Mouse (Mus musculus) lung, postnatal 0 days (tissue): Measurements from ENCODE around the gene Wnt5b. TPM values are rescaled to one million over a fixed set of nuclear protein-coding genes. Genes with fewer than 3 reads are reported as not detected.
A peak's percentile ranks its signal among the peaks of the same experiment; 100 is the strongest.

Source experiments
- ATAC-seq: fragments of 200-750 bp; cut with Nextera tagmentation; 2 replicates; pipeline ENCODE4 v1.8.0; 2017; ENCODE audit warnings: moderate library complexity
- DNase-seq: peaks from one replicate; pipeline ENCODE4 v3.0.0-alpha.2; 2016; ENCODE audit warnings: low spot score
- H3K27ac ChIP-seq: fragments of 300-500 bp; sonication (generic); 2 replicates; pipeline ENCODE4 v1.5.1; 2014; ENCODE audit warnings: antibody characterized with exemption, mild to moderate bottlenecking, low read length, mixed read lengths
- H3K27me3 ChIP-seq: fragments of 300-500 bp; sonication (generic); replicated peaks from 2 replicates; pipeline ENCODE4 v1.6.1; 2014; ENCODE audit warnings: low read length, mixed read lengths; ENCODE audit not compliant: insufficient read depth
- H3K36me3 ChIP-seq: fragments of 300-500 bp; sonication (generic); 2 replicates; pipeline ENCODE4 v1.6.1; 2014; ENCODE audit warnings: low read length, mixed read lengths; ENCODE audit not compliant: insufficient read depth
- H3K4me1 ChIP-seq: fragments of 300-500 bp; sonication (generic); 2 replicates; pipeline ENCODE4 v1.6.1; 2014; ENCODE audit warnings: antibody characterized with exemption, low read depth, low read length, mixed read lengths; ENCODE audit not compliant: insufficient read depth
- H3K4me2 ChIP-seq: fragments of 300-500 bp; sonication (generic); replicated peaks from 2 replicates; pipeline ENCODE4 v1.6.1; 2014; ENCODE audit warnings: low read depth, mild to moderate bottlenecking, low read length, moderate library complexity, mixed read lengths
- H3K4me3 ChIP-seq: fragments of 300-500 bp; sonication (generic); 2 replicates; pipeline ENCODE4 v1.5.1; 2014; ENCODE audit warnings: low read depth, low read length
- H3K9ac ChIP-seq: fragments of 300-500 bp; sonication (generic); replicated peaks from 2 replicates; pipeline ENCODE4 v1.6.1; 2014; ENCODE audit warnings: low read depth, mild to moderate bottlenecking
- H3K9me3 ChIP-seq: fragments of 300-500 bp; sonication (generic); 2 replicates; pipeline ENCODE4 v1.6.1; 2016; ENCODE audit warnings: low read length, mixed read lengths
- CTCF ChIP-seq: IDR thresholded peaks from 2 replicates; pipeline ENCODE4 v1.5.1; 2016; ENCODE audit warnings: antibody characterized with exemption, mild to moderate bottlenecking
- EP300 ChIP-seq: IDR thresholded peaks from 2 replicates; pipeline ENCODE4 v1.6.1; 2016; ENCODE audit warnings: antibody characterized with exemption, mild to moderate bottlenecking, control low read depth
- WGBS: fragments of 180-500 bp; shearing (Covaris S2); extraction: QIAGEN DNeasy Blood & Tissue Kit; methylation state at CpG from one replicate; pipeline ENCODE4 v1.1.7; 2014; 5-methylcytosine and 5-hydroxymethylcytosine counted together
- polyA plus RNA-seq: library from polyadenylated mRNA; unstranded; fragments of >200 nt; fragmentation: Nextera tagmentation; extraction: Ambion mirVana; gene quantifications from 2 replicates; pipeline ENCODE4 v1.2.1, GENCODE M21; 2015

Wnt5b gene
- polyA plus RNA-seq, 1 experiment from 2014 or later, result 6.6 TPM

DNA sequence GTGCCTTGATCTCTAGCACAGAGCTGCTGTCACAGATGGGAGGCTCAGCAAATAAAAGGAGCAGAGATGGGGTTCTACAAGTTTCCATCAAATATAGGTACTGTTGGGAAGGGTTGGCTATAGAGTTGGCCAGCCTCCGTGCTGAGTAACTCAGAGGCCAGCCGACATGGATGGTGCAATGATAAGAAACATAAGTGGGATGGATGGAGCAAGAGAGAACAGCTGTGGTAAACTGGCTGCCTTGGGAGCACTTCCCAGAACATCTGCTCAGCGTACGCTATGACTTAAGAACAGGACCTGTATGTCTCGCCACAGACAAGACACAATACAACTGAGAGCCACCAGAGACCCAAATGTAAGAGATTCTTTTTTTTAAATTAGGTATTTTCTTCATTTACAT, 39.0 kb upstream of the Wnt5b start:
- Histone ChIP-seq H3K4me2 (no peak overlapping the region), H3K4me3 (no peak overlapping the region), H3K9me3 (no peaks in the 10 kb centered on the region), H3K36me3 (no peaks in the 10 kb centered on the region), H3K4me1 (no peaks in the 10 kb centered on the region; the same call in 1 of the 2 replicates), H3K9ac (no peak overlapping the region), H3K27me3 (no peaks in the 10 kb centered on the region), H3K27ac (no peak overlapping the region)
- 68% methylated on average over 5 of the region's 5 CpGs for WGBS
- ATAC-seq, result peak; percentile 62
- TF ChIP-seq EP300 (no peak), CTCF (no peak)
- peak; percentile 63 for DNase-seq

DNA sequence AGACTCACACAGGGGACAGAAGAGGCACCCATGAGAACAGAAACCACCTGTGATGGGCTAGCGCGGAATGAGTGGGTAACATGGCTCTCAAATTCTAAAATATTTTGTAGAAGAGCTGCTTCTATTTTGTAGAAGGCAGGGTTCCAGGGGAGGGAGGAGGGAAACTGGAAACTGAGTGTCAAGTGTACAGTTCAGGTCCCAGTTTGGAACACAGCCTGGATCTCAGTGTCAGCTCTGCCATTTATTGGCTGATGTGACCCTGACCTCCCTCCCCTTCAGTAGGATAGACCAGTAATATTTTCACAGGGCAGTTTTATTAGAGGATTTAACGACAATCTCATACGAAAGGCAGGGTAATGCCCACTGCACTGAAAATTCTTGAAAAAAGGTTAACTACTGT, 32.6 kb upstream of the Wnt5b start:
- no peak overlapping the region for H3K4me2 ChIP-seq
- H3K27ac ChIP-seq, result no peak overlapping the region
- no peaks in the 10 kb centered on the region for H3K9me3 ChIP-seq
- H3K9ac ChIP-seq, result no peak overlapping the region
- DNase-seq, result no peak
- no peak for ATAC-seq
- TF ChIP-seq CTCF (no peak), EP300 (no peak)
- H3K27me3 ChIP-seq, result no peaks in the 10 kb centered on the region
- 93% methylated on average over 4 of the region's 4 CpGs for WGBS
- 0 out of 2 replicates have a peak, but pooled peaks cover 9% of the 10 kb centered on the region for H3K36me3 ChIP-seq
- H3K4me1 ChIP-seq, result no peaks in the 10 kb centered on the region; the same call in 1 of the 2 replicates
- no peak overlapping the region for H3K4me3 ChIP-seq

DNA sequence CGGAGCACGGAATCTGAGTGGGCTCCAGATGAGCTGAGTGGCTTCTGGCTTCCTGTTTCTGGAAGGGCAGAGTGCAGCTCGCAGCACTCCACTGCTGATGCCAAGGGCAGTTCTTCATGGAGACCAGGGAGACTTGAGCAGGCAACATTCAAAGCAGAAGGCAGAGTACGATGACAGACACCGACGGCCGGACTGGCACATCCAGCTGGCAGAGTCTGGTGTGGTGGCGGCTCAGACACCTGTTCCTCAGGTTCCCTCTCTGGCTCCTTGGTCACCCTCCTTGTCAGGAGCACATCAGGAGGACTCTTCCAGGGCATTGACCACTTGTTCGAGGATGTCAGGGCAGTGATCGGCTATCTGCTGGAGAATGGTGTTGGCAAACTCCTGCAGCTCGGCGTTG, 31.2 kb upstream of the Wnt5b start:
- Histone ChIP-seq H3K27me3 (no peaks in the 10 kb centered on the region), H3K4me2 (no peak overlapping the region), H3K27ac (no peak overlapping the region), H3K4me1 (no peaks in the 10 kb centered on the region; the same call in 1 of the 2 replicates), H3K9me3 (no peaks in the 10 kb centered on the region), H3K9ac (no peak overlapping the region), H3K4me3 (no peak overlapping the region), H3K36me3 (0 out of 2 replicates have a peak, but pooled peaks cover 9% of the 10 kb centered on the region)
- DNase-seq (no peak), ATAC-seq (no peak)
- WGBS, result 89% methylated on average over 12 of the region's 12 CpGs
- TF ChIP-seq EP300 (no peak), CTCF (no peak)

DNA sequence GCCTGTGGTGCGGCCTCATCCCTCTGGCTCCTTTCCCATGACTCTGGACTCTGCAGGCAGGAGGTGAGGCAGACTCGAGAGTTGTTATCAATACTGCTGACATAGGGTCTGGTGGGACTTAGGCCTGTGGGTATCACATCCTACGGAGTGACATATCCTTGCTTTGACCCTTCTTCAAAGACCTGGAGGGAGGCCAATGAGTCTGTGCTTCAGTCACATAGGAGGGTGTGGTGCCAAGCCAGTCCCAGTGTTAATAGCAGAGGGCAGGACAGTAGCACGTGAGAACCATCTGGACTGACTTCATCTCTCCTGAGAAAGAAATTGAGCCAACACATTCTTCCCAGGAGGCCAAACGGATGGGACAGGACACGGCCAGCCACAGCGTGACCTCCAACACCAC, 28.1 kb upstream of the Wnt5b start:
- H3K4me1 ChIP-seq, result no peaks in the 10 kb centered on the region
- H3K27ac ChIP-seq, result no peak overlapping the region
- no peak for TF ChIP-seq CTCF
- no peak for TF ChIP-seq EP300
- 51% methylated on average over 7 of the region's 7 CpGs for WGBS
- H3K4me2 ChIP-seq, result no peak overlapping the region
- no peak overlapping the region for H3K9ac ChIP-seq
- H3K9me3 ChIP-seq, result no peaks in the 10 kb centered on the region
- H3K4me3 ChIP-seq, result no peak overlapping the region
- ATAC-seq, result peak; percentile 26; the same call in 1 of the 2 replicates
- H3K27me3 ChIP-seq, result no peaks in the 10 kb centered on the region
- no peak for DNase-seq
- 0 out of 2 replicates have a peak, but pooled peaks cover 9% of the 10 kb centered on the region for H3K36me3 ChIP-seq

DNA sequence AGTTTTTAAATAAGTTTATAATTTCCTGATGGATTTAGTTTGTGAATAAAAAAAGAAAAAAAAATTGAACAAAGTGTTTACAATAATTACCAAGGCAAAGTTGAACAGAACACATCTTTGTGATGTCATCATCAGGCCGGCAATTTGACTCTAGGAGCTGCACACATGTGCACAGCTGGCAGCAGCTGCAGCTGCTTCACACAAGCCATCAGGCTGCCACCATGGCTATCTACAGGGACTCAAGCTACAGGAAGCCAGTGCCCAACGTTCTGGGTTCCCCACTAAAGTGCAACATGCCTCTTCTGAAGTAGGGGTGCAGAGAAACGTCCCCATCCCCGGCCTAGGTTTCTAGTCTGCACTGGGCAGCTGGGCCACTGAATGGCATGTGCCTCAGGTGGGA, 26.6 kb upstream of the Wnt5b start:
- Histone ChIP-seq H3K36me3 (0 out of 2 replicates have a peak, but pooled peaks cover 9% of the 10 kb centered on the region), H3K4me1 (no peaks in the 10 kb centered on the region), H3K4me3 (no peak overlapping the region), H3K4me2 (no peak overlapping the region), H3K9me3 (no peaks in the 10 kb centered on the region), H3K27me3 (no peaks in the 10 kb centered on the region), H3K9ac (no peak overlapping the region), H3K27ac (no peak overlapping the region)
- ATAC-seq, result no peak
- WGBS, result 65% methylated on average over 4 of the region's 4 CpGs
- TF ChIP-seq EP300 (no peak), CTCF (no peak)
- DNase-seq, result no peak

GRCm38 (mm10) chr6:119568339-119568738, 24.2 kb upstream of the Wnt5b start:
- no peak overlapping the region for H3K4me3 ChIP-seq

More at GRCm38 (mm10) chr6:119568339-119568738, 24.2 kb upstream of the Wnt5b start:
- H3K9me3 ChIP-seq, result no peaks in the 10 kb centered on the region
- 56% methylated on average over 2 of the region's 2 CpGs for WGBS
- ATAC-seq (no peak), DNase-seq (no peak)
- no peak for TF ChIP-seq CTCF
- no peak for TF ChIP-seq EP300
- H3K4me2 ChIP-seq, result no peak overlapping the region
- H3K36me3 ChIP-seq, result no peaks in the 10 kb centered on the region
- H3K9ac ChIP-seq, result no peak overlapping the region
- no peaks in the 10 kb centered on the region for H3K4me1 ChIP-seq
- H3K27me3 ChIP-seq, result no peaks in the 10 kb centered on the region
- no peak overlapping the region for H3K27ac ChIP-seq
